Mouse (Mus musculus): ENCODE results near the gene Gm21976. TPM values are rescaled to one million over a fixed set of nuclear protein-coding genes. Genes with fewer than 3 reads are reported as not detected.

Gm21976 gene
- polyA plus RNA-seq (2012; rRNA removed): not detected in 2 replicates

DNA sequence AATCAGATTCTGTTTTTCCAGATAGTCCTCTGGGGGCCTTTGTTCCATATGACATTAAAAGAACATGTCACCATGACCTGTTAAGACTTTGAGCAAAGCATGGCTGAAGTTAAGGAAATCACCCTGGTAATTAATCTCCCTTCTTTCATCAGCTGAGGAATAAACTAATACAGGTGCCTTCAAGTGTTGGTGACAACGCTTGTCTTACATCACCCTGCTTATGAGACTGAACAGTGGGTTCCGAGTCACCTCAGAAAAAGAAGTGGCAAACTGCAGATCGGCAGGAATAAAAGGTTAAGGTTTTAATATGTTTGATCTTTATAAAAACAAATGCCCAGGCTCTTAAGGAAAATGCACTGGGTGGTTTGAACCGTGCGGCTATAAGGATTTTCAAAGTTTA lies at the start of gene Gm21976:
TSS of gene Gm21976 (plus strand) at position 202 of the 400 bp plus-strand sequence.
- DNase-seq (ENCODE audit: low read depth, low spot score): no peak
- 79% methylated on average over 5 of the region's 5 CpGs for WGBS

GRCm38 (mm10) chr13:98230511-98230910 lies 49.2 kb upstream of the Gm21976 start:
- no peak for DNase-seq (ENCODE audit: low read depth, low spot score)
- 80% methylated on average over 1 of the region's 1 CpGs for WGBS

GRCm38 (mm10) chr13:98235451-98235850 lies 44.2 kb upstream of the Gm21976 start:
- 65% methylated on average over 6 of the region's 6 CpGs for WGBS
- no peak for DNase-seq (ENCODE audit: low read depth, low spot score)

GRCm38 (mm10) chr13:98239978-98240641 lies 39.6 kb upstream of the Gm21976 start:
- WGBS: 16% methylated on average over 12 of the region's 12 CpGs
- DNase-seq (ENCODE audit: low read depth, low spot score): peak; percentile 76

DNA sequence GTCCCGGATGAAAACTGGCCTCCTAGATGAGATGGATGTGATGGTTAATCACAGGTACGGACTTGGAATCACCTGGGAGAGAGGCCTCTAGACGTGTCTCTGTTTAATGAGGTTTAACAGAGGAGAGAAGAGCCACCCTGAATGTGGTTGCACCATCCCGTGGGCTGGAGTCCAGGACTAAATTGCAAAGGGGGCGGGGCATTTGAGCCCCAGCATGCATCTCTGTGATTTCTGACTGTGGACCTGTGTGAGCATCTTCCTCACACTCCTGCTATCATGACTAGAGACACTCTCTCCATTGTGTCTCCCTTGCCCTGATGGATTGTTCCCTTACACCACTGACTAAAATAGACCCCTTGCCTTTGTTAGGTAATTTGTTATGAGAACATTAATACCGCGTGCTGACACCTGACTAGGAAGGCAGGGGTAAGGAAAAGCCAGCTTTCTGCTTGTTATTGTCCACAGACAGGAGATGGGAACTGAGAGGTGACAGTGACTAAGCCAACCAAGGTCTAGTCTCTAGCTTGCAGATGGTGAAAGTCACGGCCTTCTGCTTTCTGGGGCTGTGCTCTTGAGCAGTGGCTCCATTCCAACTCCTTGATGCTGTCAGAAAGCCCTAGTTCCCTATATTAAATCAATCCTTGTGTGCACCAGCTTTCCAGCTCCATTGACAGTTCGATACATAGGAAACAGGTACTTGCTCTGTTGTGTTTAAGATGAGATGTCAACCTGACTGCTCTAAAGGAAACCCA lies 38.0 kb upstream of the Gm21976 start:
- DNase-seq (ENCODE audit: low read depth, low spot score): no peak
- WGBS: 54% methylated on average over 9 of the region's 9 CpGs

DNA sequence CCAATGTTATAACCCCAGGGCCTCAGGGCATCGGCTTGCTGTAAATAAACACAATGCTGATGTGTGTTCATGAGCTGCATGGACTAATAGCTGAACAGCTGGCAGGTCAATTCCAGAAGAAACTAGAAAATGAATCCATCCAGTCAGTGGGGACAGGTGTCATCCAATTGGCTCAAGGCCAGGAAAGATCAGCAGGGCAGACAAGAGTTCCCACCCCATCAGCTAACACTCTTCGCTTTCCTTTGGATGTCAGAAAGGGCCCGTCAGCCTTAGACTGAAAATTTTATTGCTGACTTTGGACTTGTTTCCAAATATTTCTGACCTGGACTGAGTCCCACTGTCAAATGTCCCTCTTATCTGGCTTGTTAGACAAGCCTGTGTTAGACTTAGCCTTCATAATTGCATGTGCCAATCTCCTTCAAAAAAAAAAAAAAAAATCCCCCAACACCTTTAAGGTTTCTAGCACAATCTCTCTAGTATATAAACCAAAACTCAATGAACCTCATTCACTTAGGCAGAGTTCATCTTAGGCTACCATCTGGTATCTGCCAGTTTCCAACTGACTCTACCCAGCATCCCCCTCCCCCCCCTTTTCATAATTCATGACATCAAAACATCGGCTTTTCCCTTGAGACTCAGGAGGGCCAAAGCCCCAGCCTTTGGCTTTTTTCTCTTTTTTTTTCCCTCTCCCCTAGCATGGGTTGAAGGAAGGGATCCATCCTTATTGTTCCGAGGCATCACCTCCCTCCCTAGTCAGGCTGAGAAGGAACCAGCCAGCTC lies 34.9 kb upstream of the Gm21976 start:
- no peak for DNase-seq (ENCODE audit: low read depth, low spot score)
- whole genome bisulfite sequencing: 43% methylated on average over 5 of the region's 5 CpGs

- 58% methylated on average over 7 of the region's 7 CpGs for WGBS
- no peak for DNase-seq (ENCODE audit: low read depth, low spot score)
Observed at GRCm38 (mm10) chr13:98245386-98245785, 34.3 kb upstream of the Gm21976 start.

GRCm38 (mm10) chr13:98249594-98249993 lies 30.1 kb upstream of the Gm21976 start:
- DNase-seq (ENCODE audit: low read depth, low spot score): no peak
- 83% methylated on average over 10 of the region's 10 CpGs for WGBS

DNA sequence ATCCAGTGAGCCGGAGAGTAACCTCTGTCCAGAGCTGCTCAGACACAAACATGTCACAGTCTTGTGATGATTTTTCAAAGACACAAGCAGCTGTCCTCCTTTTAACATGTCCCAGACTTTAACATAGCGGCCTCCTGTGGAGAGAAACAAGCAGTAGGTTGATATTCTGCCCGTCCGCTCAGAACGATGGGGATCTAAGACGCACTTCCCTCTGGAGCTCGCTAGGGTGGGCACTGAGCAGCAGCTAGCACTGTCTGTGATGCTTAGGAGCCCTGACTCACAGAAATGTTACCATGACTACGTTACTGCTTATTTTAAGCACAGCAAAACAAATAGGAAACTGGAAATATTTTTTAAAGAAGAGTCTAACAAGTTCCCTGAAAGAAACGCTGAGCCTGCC lies 24.8 kb upstream of the Gm21976 start:
- 75% methylated on average over 9 of the region's 9 CpGs for WGBS
- DNase-seq (ENCODE audit: low read depth, low spot score): no peak

DNA sequence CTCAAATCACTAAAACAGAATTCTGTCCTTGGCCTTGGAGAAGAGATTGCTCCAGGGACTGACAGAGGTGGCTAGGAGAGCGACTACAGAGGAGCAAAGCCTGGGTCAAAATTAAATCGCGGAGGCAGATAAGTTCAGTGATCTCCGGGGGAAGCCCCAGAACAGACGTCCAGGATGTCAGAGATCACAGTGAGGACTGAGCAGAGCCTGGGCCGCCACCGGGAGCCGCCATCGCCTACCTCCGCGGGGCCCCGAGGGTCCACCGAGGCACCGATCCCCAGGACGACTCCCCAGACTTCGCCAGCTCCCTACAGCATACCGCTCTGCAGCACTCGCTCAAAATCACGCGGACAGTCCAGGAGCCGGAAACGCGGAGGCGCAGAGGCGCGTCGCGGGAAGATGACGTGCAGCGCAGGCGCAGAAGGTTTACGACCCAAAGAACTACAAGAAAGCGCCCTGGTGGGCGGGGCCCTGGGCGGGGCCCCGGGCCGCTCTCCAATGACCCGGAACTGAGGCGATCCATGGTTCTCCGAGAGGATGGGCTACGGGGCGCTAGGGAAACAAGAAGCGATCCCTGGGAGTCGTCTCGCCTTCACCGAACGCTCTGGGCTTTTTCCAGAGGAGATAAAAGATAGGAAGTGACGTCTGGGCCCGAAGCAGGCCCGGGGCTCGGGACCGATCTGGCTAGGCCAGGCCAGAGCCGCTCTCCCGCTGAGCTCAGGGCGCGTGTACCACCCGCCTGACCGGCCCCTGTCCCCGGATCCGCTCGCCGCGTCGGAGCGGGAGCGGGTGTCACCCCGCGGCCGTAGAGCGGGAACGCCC lies 16.8 kb upstream of the Gm21976 start, which contains the start of the genes Utp15 and Ankra2:
TSS of gene Utp15 (minus strand) at position 406 of the 822 bp plus-strand sequence.
TSS of gene Ankra2 (plus strand) at position 439 of the 822 bp plus-strand sequence.
- DNase-seq (ENCODE audit: low read depth, low spot score): peak; percentile 85
- WGBS: under 1% methylated on average over 71 of the region's 71 CpGs

GRCm38 (mm10) chr13:98263458-98263987 lies 16.2 kb upstream of the Gm21976 start:
- DNase-seq (ENCODE audit: low read depth, low spot score): no peak
- under 1% methylated on average over 16 of the region's 16 CpGs for WGBS

DNA sequence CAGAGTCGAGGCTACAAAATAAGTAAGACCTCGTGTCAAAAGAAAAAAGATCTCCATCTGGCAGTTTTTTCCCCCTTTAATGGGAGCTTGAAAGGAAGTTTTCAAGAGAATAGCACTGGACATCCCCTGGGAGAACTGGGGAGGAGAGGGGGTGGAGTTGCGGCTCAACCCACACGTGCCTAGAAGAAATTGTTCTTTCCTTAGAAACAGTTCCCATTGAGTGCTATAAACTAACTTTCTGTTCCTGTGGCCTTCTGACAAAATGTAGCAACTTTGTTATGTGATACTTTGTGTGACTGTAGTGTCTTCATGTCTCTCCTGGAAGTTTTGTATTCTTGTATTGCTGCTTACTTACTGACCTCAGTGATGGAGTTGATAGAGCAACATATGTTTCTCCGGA lies 15.6 kb upstream of the Gm21976 start:
- 28% methylated on average over 5 of the region's 5 CpGs for WGBS
- DNase-seq (ENCODE audit: low read depth, low spot score): no peak

GRCm38 (mm10) chr13:98274023-98274422 lies 5.7 kb upstream of the Gm21976 start:
- DNase-seq (ENCODE audit: low read depth, low spot score): no peak
- 83% methylated on average over 9 of the region's 9 CpGs for WGBS

DNA sequence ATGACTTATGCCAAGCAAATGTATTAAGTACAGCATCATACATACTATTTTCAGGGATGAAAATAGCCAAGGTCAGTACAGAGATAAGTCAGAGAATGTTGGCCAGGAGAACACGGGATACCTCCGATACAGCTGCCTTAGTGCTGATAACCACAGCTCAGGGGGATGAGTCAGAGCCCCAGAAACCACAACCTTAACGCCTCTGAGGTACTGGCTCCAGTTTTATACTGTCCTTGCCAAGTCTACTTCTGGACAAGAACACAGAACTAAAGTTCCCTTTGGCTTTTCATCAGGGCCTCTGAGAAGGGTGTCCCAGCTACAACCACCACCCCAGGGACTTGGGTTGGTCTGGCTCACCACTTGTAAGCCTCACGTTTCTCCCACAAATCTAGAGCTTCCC lies 4.0 kb upstream of the Gm21976 start:
- WGBS: 65% methylated on average over 4 of the region's 4 CpGs
- DNase-seq (ENCODE audit: low read depth, low spot score): no peak

GRCm38 (mm10) chr13:98276253-98276652 lies 3.4 kb upstream of the Gm21976 start:
- WGBS: 89% methylated on average over 7 of the region's 7 CpGs
- no peak for DNase-seq (ENCODE audit: low read depth, low spot score)

DNA sequence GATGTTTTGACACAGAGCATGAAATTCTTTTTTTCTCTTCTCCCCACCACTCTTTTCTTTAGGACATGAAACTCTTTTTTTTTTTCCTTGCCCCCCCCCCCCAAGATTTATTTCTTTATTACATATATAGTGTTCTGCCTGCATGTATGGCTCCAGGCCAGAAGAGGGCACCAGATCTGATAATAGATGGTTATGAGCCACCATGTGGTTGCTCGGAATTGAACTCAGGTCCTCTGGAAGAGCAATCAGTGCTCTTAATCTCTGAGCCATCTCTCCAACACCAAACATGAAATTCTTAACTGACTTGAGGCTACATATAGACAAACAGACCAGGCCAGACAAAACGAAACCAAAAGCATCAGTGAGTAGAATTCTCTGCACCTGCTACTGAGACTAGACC lies 2.2 kb upstream of the Gm21976 start:
- DNase-seq (ENCODE audit: low read depth, low spot score): no peak
- WGBS: 66% methylated on average over 2 of the region's 2 CpGs

- WGBS: 67% methylated on average over 12 of the region's 12 CpGs
- no peak for DNase-seq (ENCODE audit: low read depth, low spot score)
Observed at GRCm38 (mm10) chr13:98280990-98281650, 1.4 kb downstream of the Gm21976 start.

DNA sequence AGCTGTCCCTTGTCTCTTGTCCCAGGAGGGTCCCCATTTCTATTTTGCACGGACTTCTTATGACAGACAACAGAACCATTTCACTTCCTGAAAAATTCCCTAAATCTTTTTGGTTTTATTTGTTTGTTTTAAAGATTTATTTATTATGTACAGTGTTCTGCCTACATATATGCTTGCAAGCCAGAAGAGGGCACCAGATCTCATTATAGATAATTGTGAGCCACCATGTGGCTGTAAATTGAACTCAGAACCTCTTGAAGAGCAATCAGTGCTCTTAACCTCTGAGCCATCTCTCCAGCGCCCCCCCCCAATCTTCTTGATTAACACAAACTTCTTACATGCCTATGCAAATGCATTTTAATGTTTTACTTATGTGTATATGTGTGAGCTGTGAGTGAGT lies 11.0 kb downstream of the Gm21976 start:
- no peak for DNase-seq (ENCODE audit: low read depth, low spot score)
- WGBS: 37% methylated on average over 2 of the region's 2 CpGs

DNA sequence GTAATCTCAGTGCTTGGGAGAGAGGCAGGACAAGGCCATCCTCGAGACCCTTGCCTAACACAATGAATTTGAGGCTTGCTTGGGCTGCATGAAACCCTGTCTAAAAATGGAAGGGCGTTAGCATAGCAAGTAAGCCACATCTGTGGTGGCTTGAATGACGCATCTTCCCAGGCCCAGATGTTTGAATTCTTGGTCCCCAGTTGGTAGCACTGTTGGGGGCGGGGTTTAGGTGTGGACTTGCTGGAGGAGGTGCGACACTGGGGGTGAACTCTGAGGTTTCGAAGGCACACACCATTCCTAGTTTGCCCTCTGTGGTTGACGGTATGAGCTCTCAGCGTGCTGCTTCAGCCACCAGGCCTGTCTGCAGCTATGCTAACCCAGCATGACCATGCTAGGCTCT lies 12.0 kb downstream of the Gm21976 start:
- 78% methylated on average over 8 of the region's 8 CpGs for WGBS
- DNase-seq (ENCODE audit: low read depth, low spot score): no peak
